ENCODE assay signal across 8 mouse cellular contexts in the genomic region with DNA sequence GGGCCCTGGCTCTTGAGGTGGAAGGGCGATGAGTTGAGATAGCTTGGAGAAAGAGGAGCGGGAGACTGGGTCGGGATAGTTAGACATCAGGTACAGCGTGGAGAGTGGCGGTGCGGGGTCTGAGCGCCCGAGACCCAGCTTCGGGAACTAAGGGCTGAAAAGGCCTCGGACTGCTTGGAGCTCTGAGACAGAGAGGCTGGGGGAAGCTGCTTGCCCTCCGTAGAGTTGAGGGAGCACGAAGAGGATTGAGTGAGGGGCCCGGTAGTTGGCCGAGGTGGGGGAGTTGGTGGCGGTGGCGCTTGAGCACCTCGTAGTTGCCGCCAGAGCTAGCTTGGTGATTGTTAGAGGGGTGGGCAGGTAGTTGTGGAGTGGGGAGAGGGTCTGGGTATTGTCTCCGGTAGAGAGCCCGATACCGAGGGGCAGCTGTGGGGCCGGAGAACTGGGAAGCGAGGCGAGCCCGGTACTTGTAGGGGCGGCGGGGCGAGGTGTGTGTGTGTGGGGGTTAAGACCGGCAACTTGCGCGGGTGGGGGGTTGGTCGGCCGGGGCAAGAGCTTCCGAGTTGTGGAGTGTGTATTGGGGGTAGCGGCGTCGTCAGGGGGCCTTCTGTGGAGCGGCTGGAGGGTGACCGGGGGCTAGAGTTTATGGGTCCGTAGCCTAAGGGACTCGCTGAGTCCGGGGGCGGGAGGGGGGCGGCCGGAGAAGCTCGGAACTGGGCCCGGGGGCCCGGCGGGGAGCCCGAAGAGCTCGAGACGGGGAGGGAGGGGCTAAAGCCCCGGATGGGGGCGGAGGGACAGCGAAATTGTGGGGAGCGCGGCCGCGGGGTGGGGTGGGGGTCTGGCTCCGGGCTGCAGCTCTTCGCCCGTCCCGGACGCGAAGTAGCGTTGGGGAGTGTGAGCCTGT. TPM values are rescaled to one million over a fixed set of nuclear protein-coding genes. Genes with fewer than 3 reads are reported as not detected.
DNase-seq lines count a peak whose midpoint lies in the region; ATAC-seq and TF ChIP-seq lines count a peak whose summit lies in the region.

No protein-coding gene starts in this region.

- peak overlapping the region; percentile 93 for H3K27ac ChIP-seq in bone marrow macrophage, adult 2 months (ENCODE audit: insufficient read depth, low read depth, low read length)
- peak overlapping the region; percentile 98 for H3K27ac ChIP-seq in kidney, embryonic 14.5 days (ENCODE audit: low read depth, low read length)
- H3K27ac ChIP-seq in midbrain, embryonic 10.5 days (replicated peaks) = peak overlapping the region; percentile 98
- peak overlapping the region; percentile 98 for H3K27ac ChIP-seq in stomach, postnatal 0 days (replicated peaks)

- no peak for TF ChIP-seq CTCF in bone marrow macrophage, adult 2 months (IDR thresholded peaks at IDR 0.05; ENCODE audit: low read depth, low read length)
- no peak for TF ChIP-seq CTCF in stomach, postnatal 0 days (IDR thresholded peaks at IDR 0.05; ENCODE audit: low read depth)

- peak overlapping the region; percentile 98 for H3K9ac ChIP-seq in kidney, embryonic 14.5 days (ENCODE audit: low read depth, low read length)
- H3K9ac ChIP-seq in stomach, postnatal 0 days (ENCODE audit: low read length) = peak overlapping the region; percentile 90

- peak; percentile 41 for DNase-seq in ovary, postnatal 10 days (ENCODE audit: low spot score)
- DNase-seq in ovary, postnatal 14 days (ENCODE audit: low spot score) = no peak
- peak; percentile 48 to 64 for DNase-seq in gastrocnemius, postnatal 36 days
- DNase-seq in midbrain, embryonic 10.5 days (ENCODE audit: low spot score) = peak; percentile 53
- DNase-seq in stomach, postnatal 0 days (ENCODE audit: low spot score) = peak; percentile 76
- no peak for DNase-seq in c-Kit-positive CD71-positive TER-119-positive erythroid progenitor cells, embryonic 14.5 days (ENCODE audit: low spot score)

- H3K4me3 ChIP-seq in bone marrow macrophage, adult 2 months (ENCODE audit: insufficient read depth, low read length) = peak overlapping the region; percentile 92
- H3K4me3 ChIP-seq in kidney, embryonic 14.5 days (ENCODE audit: low read length) = peak overlapping the region; percentile 99
- peak overlapping the region; percentile 97 for H3K4me3 ChIP-seq in midbrain, embryonic 10.5 days
- peak overlapping the region; percentile 92 for H3K4me3 ChIP-seq in stomach, postnatal 0 days (ENCODE audit: low read depth, low read length)

- H3K4me1 ChIP-seq in bone marrow macrophage, adult 2 months (ENCODE audit: control insufficient read depth, insufficient read depth, low read length) = peaks cover 33% of the 10 kb centered on the region
- H3K4me1 ChIP-seq in kidney, embryonic 14.5 days (ENCODE audit: control insufficient read depth, insufficient read depth, low read length) = peaks cover 20% of the 10 kb centered on the region
- H3K4me1 ChIP-seq in midbrain, embryonic 10.5 days = peaks cover 56% of the 10 kb centered on the region
- H3K4me1 ChIP-seq in stomach, postnatal 0 days (replicated peaks; ENCODE audit: control insufficient read depth, insufficient read depth) = no peaks in the 10 kb centered on the region; the same call in 1 of the 2 replicates

- ATAC-seq in kidney, embryonic 14.5 days (ENCODE audit: low FRiP score, low TSS enrichment) = peak; percentile 0; the same call in 1 of the 2 replicates
- ATAC-seq in stomach, postnatal 0 days (ENCODE audit: low FRiP score, low TSS enrichment) = peak; percentile 0; the same call in 1 of the 2 replicates

- 1% methylated on average over 60 of the region's 66 CpGs for WGBS in kidney, embryonic 14.5 days
- 1% methylated on average over 60 of the region's 66 CpGs for WGBS in midbrain, embryonic 10.5 days
- under 1% methylated on average over 55 of the region's 66 CpGs for WGBS in stomach, postnatal 0 days

- H3K4me2 ChIP-seq in kidney, embryonic 14.5 days (replicated peaks; ENCODE audit: low read depth, low read length) = peak overlapping the region; percentile 49
- H3K4me2 ChIP-seq in stomach, postnatal 0 days (replicated peaks; ENCODE audit: low read depth) = peak overlapping the region; percentile 69

- intact Hi-C loops in gastrocnemius, postnatal 36 days (cut with DNase I) = loop anchor here (10.0 kb wide), 2 partner anchors 582 to 658 kb away; partner anchors contain the start of genes Eno3, Kdm6b and Pfn1

- TF ChIP-seq EP300 in stomach, postnatal 0 days (optimal IDR thresholded peaks at IDR 0.05) = no peak

- H3K27me3 ChIP-seq in kidney, embryonic 14.5 days (ENCODE audit: control insufficient read depth, insufficient read depth, low read length) = no peaks in the 10 kb centered on the region
- no peaks in the 10 kb centered on the region for H3K27me3 ChIP-seq in midbrain, embryonic 10.5 days (ENCODE audit: low read depth, poor library complexity, severe bottlenecking)
- H3K27me3 ChIP-seq in stomach, postnatal 0 days (ENCODE audit: control insufficient read depth, insufficient read depth, low read length) = no peaks in the 10 kb centered on the region

- H3K36me3 ChIP-seq in kidney, embryonic 14.5 days (ENCODE audit: control insufficient read depth, insufficient read depth, low read length) = peaks cover 48% of the 10 kb centered on the region
- H3K36me3 ChIP-seq in midbrain, embryonic 10.5 days = peaks cover 50% of the 10 kb centered on the region
- peaks cover 20% of the 10 kb centered on the region for H3K36me3 ChIP-seq in stomach, postnatal 0 days (ENCODE audit: control insufficient read depth, insufficient read depth, low read length)

- no peak for TF ChIP-seq POLR2A in bone marrow macrophage, adult 2 months (IDR thresholded peaks at IDR 0.05; ENCODE audit: borderline replicate concordance, low read depth, low read length)

- no peaks in the 10 kb centered on the region for H3K9me3 ChIP-seq in kidney, embryonic 14.5 days (ENCODE audit: control insufficient read depth, low read length)
- H3K9me3 ChIP-seq in midbrain, embryonic 10.5 days (replicated peaks) = no peaks in the 10 kb centered on the region
- no peaks in the 10 kb centered on the region for H3K9me3 ChIP-seq in stomach, postnatal 0 days (ENCODE audit: control insufficient read depth, low read length)

RNA-seq across cellular contexts. Expression of gene Phf23, which starts 0.8 kb away (rescaled TPM):
- polyA plus RNA-seq in bone marrow macrophage, adult 2 months (2012; ENCODE audit: insufficient read depth, insufficient read length, missing spikeins) = 77.6 and 78.1 TPM in 2 replicates
- 10 to 100 TPM; 12.6 to 16.5 TPM for total RNA-seq in gastrocnemius, postnatal 36 days (2021)
- 48.5 and 63.1 TPM in 2 replicates for polyA plus RNA-seq in kidney, embryonic 14.5 days (2014; fragmentation: Nextera tagmentation; extraction: Ambion mirVana)
- polyA plus RNA-seq in midbrain, embryonic 10.5 days (2016; fragmentation: Nextera tagmentation; extraction: Ambion mirVana) = 95.1 and 96.3 TPM in 2 replicates
- 34.4 and 38.5 TPM in 2 replicates for polyA plus RNA-seq in stomach, postnatal 0 days (2015; fragmentation: Nextera tagmentation; extraction: Ambion mirVana)

RNA-seq across cellular contexts. Expression of gene Dvl2, which starts 4.0 kb away (rescaled TPM):
- 20.4 and 25.8 TPM in 2 replicates for polyA plus RNA-seq in bone marrow macrophage, adult 2 months (2012; ENCODE audit: insufficient read depth, insufficient read length, missing spikeins)
- total RNA-seq in gastrocnemius, postnatal 36 days (2021) = 1 to 10 TPM; 3.3 to 4.6 TPM
- polyA plus RNA-seq in kidney, embryonic 14.5 days (2014; fragmentation: Nextera tagmentation; extraction: Ambion mirVana) = 28.2 and 34.9 TPM in 2 replicates
- 52.1 and 54.1 TPM in 2 replicates for polyA plus RNA-seq in midbrain, embryonic 10.5 days (2016; fragmentation: Nextera tagmentation; extraction: Ambion mirVana)
- 9.8 and 11.1 TPM in 2 replicates for polyA plus RNA-seq in stomach, postnatal 0 days (2015; fragmentation: Nextera tagmentation; extraction: Ambion mirVana)

RNA-seq across cellular contexts. Expression of gene Gabarap, which starts 5.5 kb away (rescaled TPM):
- polyA plus RNA-seq in bone marrow macrophage, adult 2 months (2012; ENCODE audit: insufficient read depth, insufficient read length, missing spikeins) = 1,001 and 1,002 TPM in 2 replicates
- 100 to 1,000 TPM; 142 to 178 TPM for total RNA-seq in gastrocnemius, postnatal 36 days (2021)
- 426 and 499 TPM in 2 replicates for polyA plus RNA-seq in kidney, embryonic 14.5 days (2014; fragmentation: Nextera tagmentation; extraction: Ambion mirVana)
- polyA plus RNA-seq in midbrain, embryonic 10.5 days (2016; fragmentation: Nextera tagmentation; extraction: Ambion mirVana) = 409 and 454 TPM in 2 replicates
- 536 and 544 TPM in 2 replicates for polyA plus RNA-seq in stomach, postnatal 0 days (2015; fragmentation: Nextera tagmentation; extraction: Ambion mirVana)

RNA-seq across cellular contexts. Expression of gene Elp5, which starts 14.1 kb away (rescaled TPM):
- 41.4 and 49.8 TPM in 2 replicates for polyA plus RNA-seq in bone marrow macrophage, adult 2 months (2012; ENCODE audit: insufficient read depth, insufficient read length, missing spikeins)
- total RNA-seq in gastrocnemius, postnatal 36 days (2021) = 10 to 100 TPM; 29.0 to 34.6 TPM
- polyA plus RNA-seq in kidney, embryonic 14.5 days (2014; fragmentation: Nextera tagmentation; extraction: Ambion mirVana) = 117 and 141 TPM in 2 replicates
- 151 and 155 TPM in 2 replicates for polyA plus RNA-seq in midbrain, embryonic 10.5 days (2016; fragmentation: Nextera tagmentation; extraction: Ambion mirVana)
- polyA plus RNA-seq in stomach, postnatal 0 days (2015; fragmentation: Nextera tagmentation; extraction: Ambion mirVana) = 73.1 and 73.4 TPM in 2 replicates

RNA-seq across cellular contexts. Expression of gene Ctdnep1, which starts 15.5 kb away (rescaled TPM):
- 176 and 194 TPM in 2 replicates for polyA plus RNA-seq in bone marrow macrophage, adult 2 months (2012; ENCODE audit: insufficient read depth, insufficient read length, missing spikeins)
- 100 to 1,000 TPM; 171 to 246 TPM for total RNA-seq in gastrocnemius, postnatal 36 days (2021)
- 34.5 and 50.1 TPM in 2 replicates for polyA plus RNA-seq in kidney, embryonic 14.5 days (2014; fragmentation: Nextera tagmentation; extraction: Ambion mirVana)
- polyA plus RNA-seq in midbrain, embryonic 10.5 days (2016; fragmentation: Nextera tagmentation; extraction: Ambion mirVana) = 20.5 and 26.3 TPM in 2 replicates
- polyA plus RNA-seq in stomach, postnatal 0 days (2015; fragmentation: Nextera tagmentation; extraction: Ambion mirVana) = 13.1 and 14.9 TPM in 2 replicates

Comparison
In these comparisons a context has a peak if more than half of its experiments do, and no peak if none do; other contexts are left out.
1. DNase-seq: peak in ovary, postnatal 10 days (single experiment), gastrocnemius, postnatal 36 days (2 of 2), midbrain, embryonic 10.5 days (single experiment) and stomach, postnatal 0 days (single experiment); none in ovary, postnatal 14 days (single experiment) and c-Kit-positive CD71-positive TER-119-positive erythroid progenitor cells, embryonic 14.5 days (single experiment).
2. Peak in every context shown above with its lines, with median percentiles within 50 percentile points of each other: H3K27ac ChIP-seq and H3K4me3 ChIP-seq.